Mouse (Mus musculus) embryonic fibroblast, embryonic 13.5 days (primary cell): ENCODE data around the gene Ei24.

ENCODE experiments used
- CTCF ChIP-seq: IDR thresholded peaks from 2 replicates; pipeline ENCODE4 v1.5.1; 2011; ENCODE audit warnings: mild to moderate bottlenecking, control low read depth, low read length, moderate library complexity, borderline replicate concordance; ENCODE audit not compliant: insufficient read depth
- POLR2A ChIP-seq: IDR thresholded peaks from 2 replicates; pipeline ENCODE4 v1.6.1; 2011; ENCODE audit warnings: low read depth, mild to moderate bottlenecking, control low read depth, low read length, moderate library complexity

- no peak for TF ChIP-seq CTCF
- TF ChIP-seq POLR2A: no peak
Observed at GRCm38 (mm10) chr9:36764378-36764777, 32.8 kb downstream of the Ei24 start.
